Mouse (Mus musculus): ENCODE data around the gene Cd109. TPM values are rescaled to one million over a fixed set of nuclear protein-coding genes. Genes with fewer than 3 reads are reported as not detected.

Cd109 gene
- polyA plus RNA-seq, 1 experiment, result 0.23 TPM

DNA sequence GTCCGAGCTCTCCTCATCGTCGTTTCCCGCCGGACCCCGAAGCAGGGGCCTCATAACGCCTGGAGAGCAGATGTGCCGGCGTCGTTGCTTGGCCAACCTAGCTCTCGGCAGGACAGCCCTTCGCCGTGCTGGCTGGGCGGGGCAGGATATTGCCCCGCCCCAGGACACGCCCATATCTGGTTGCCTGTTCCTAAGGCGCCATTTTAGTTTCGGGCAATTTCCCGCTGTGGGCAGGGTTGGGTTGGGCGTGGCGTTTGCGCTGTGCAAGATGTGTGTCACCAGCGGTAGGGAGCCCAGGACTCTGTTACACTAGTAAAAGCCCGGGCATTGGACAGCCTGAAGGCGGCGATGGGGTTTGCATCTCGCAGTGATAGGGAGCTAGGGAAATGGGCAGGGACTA, 27.4 kb upstream of the Cd109 start, which contains the start of gene Slc17a5:
Gene Slc17a5, minus strand, starts transcription at position 128 of the 400 bp plus-strand sequence.
- TF ChIP-seq CTCF (IDR thresholded peaks at IDR 0.05; ENCODE audit: borderline replicate concordance, control insufficient read depth, extremely low read depth, insufficient read depth, low read length, poor library complexity) (no peak), POLR2A (IDR thresholded peaks at IDR 0.05; ENCODE audit: control insufficient read depth, extremely low read depth, insufficient read depth, low read length, poor library complexity) (peak; percentile 77; the same call in 1 of the 2 replicates)

DNA sequence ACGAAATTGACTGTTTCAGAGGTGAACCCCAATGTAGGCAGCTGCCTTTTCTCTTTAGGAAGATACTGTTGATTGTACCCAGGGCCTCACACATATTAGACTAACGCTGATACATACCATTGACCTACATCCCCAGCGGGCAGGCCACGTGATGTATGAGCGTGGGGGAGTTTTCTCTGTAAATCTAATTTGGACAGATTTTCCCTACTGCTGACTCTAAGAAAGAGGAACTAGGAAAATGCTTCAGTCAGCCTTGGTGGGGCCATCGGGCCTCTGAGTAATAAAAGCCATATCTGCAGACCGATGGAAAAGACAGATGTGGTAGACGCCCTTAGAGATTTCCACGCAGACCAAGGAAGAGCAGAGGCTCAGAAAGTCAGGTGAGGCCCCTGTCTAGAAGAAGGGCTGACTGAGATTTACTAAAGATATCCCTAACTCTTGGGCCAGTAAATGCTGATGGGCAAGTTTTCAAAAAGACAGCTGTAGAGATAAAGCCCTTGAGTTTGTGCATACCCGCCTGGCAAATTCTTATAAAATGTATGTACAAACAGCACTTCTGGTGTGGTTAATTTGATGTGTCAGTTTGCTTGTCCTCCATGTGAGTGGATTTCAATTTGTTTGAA, 26.8 kb upstream of the Cd109 start:
- WGBS, result 23% methylated on average over 10 of the region's 10 CpGs
- peak; percentile 30 for DNase-seq
- Histone ChIP-seq H3K36me3 (ENCODE audit: control insufficient read depth, insufficient read depth, low read length) (no peaks in the 10 kb centered on the region), H3K4me1 (replicated peaks; ENCODE audit: control insufficient read depth, insufficient read depth, low read length) (peaks cover 5% of the 10 kb centered on the region), H3K27me3 (ENCODE audit: control insufficient read depth, insufficient read depth, low read length) (no peaks in the 10 kb centered on the region), H3K4me3 (ENCODE audit: control insufficient read depth, insufficient read depth, low read length) (no peak overlapping the region), H3K27ac (ENCODE audit: control insufficient read depth, insufficient read depth, low read length) (no peak overlapping the region)
- no peak for TF ChIP-seq CTCF (IDR thresholded peaks at IDR 0.05; ENCODE audit: borderline replicate concordance, control insufficient read depth, extremely low read depth, insufficient read depth, low read length, poor library complexity)

More for the DNA sequence above, 27.4 kb upstream of the Cd109 start, which contains the start of gene Slc17a5:
- Histone ChIP-seq H3K27ac (ENCODE audit: control insufficient read depth, insufficient read depth, low read length) (peak within 1 kb of the TSS; percentile 45), H3K4me1 (replicated peaks; ENCODE audit: control insufficient read depth, insufficient read depth, low read length) (peaks cover 5% of the 10 kb centered on the region), H3K27me3 (ENCODE audit: control insufficient read depth, insufficient read depth, low read length) (no peaks in the 10 kb centered on the region), H3K36me3 (ENCODE audit: control insufficient read depth, insufficient read depth, low read length) (no peaks in the 10 kb centered on the region), H3K4me3 (ENCODE audit: control insufficient read depth, insufficient read depth, low read length) (peak within 1 kb of the TSS; percentile 64)
- peak; percentile 94 for DNase-seq
- WGBS, result under 1% methylated on average over 27 of the region's 27 CpGs

DNA sequence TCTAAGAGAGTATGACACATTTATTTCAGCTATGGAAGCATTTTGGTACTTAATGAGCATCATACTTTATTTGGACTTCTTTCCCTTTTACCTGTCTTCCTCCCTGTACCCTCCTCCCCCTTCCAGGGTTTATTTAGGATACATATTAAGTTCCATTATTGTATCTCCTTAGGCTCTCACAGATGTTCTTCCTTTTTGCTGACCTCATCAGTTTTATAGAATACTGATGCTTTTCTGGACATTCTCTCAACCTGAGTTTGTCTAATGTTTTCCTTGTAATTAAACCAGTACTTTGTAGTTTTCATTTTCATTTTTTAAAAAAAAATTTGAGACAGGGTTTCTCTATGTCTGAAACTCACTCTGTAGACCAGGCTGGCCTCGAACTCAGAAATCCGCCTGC, 24.9 kb upstream of the Cd109 start:
- no peak overlapping the region for H3K4me3 ChIP-seq (ENCODE audit: control insufficient read depth, insufficient read depth, low read length)
- no peaks in the 10 kb centered on the region for H3K36me3 ChIP-seq (ENCODE audit: control insufficient read depth, insufficient read depth, low read length)
- TF ChIP-seq POLR2A (IDR thresholded peaks at IDR 0.05; ENCODE audit: control insufficient read depth, extremely low read depth, insufficient read depth, low read length, poor library complexity) (no peak), CTCF (IDR thresholded peaks at IDR 0.05; ENCODE audit: borderline replicate concordance, control insufficient read depth, extremely low read depth, insufficient read depth, low read length, poor library complexity) (no peak)
- H3K27me3 ChIP-seq (ENCODE audit: control insufficient read depth, insufficient read depth, low read length), result no peaks in the 10 kb centered on the region
- peaks cover 5% of the 10 kb centered on the region for H3K4me1 ChIP-seq (replicated peaks; ENCODE audit: control insufficient read depth, insufficient read depth, low read length)
- no peak for DNase-seq
- H3K27ac ChIP-seq (ENCODE audit: control insufficient read depth, insufficient read depth, low read length), result no peak overlapping the region
- WGBS, result 96% methylated on average over 2 of the region's 2 CpGs

DNA sequence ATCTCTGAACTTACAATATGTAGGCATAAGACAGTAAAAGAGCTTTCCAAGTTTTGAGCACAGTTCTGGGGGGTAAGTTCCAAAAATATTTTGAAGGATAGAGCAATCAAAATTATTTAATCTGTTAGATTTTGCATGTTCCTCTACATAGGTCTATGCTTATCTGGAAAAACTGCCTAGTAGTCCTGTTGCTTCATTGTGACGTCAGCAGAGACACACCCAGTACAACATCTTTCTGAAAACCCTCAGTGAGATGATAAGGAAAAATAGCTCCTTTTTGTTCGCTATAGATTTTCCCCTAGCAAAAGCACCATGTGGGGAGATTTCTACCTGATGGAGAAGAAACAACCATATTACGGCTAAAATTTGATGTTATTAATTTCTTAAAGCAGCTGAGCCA, 20.1 kb upstream of the Cd109 start:
- Histone ChIP-seq H3K27me3 (ENCODE audit: control insufficient read depth, insufficient read depth, low read length) (no peaks in the 10 kb centered on the region), H3K4me3 (ENCODE audit: control insufficient read depth, insufficient read depth, low read length) (no peak overlapping the region), H3K27ac (ENCODE audit: control insufficient read depth, insufficient read depth, low read length) (no peak overlapping the region), H3K36me3 (ENCODE audit: control insufficient read depth, insufficient read depth, low read length) (no peaks in the 10 kb centered on the region), H3K4me1 (replicated peaks; ENCODE audit: control insufficient read depth, insufficient read depth, low read length) (no peaks in the 10 kb centered on the region)
- DNase-seq, result no peak
- TF ChIP-seq POLR2A (IDR thresholded peaks at IDR 0.05; ENCODE audit: control insufficient read depth, extremely low read depth, insufficient read depth, low read length, poor library complexity) (no peak), CTCF (IDR thresholded peaks at IDR 0.05; ENCODE audit: borderline replicate concordance, control insufficient read depth, extremely low read depth, insufficient read depth, low read length, poor library complexity) (no peak)
- 91% methylated on average over 3 of the region's 3 CpGs for WGBS

DNA sequence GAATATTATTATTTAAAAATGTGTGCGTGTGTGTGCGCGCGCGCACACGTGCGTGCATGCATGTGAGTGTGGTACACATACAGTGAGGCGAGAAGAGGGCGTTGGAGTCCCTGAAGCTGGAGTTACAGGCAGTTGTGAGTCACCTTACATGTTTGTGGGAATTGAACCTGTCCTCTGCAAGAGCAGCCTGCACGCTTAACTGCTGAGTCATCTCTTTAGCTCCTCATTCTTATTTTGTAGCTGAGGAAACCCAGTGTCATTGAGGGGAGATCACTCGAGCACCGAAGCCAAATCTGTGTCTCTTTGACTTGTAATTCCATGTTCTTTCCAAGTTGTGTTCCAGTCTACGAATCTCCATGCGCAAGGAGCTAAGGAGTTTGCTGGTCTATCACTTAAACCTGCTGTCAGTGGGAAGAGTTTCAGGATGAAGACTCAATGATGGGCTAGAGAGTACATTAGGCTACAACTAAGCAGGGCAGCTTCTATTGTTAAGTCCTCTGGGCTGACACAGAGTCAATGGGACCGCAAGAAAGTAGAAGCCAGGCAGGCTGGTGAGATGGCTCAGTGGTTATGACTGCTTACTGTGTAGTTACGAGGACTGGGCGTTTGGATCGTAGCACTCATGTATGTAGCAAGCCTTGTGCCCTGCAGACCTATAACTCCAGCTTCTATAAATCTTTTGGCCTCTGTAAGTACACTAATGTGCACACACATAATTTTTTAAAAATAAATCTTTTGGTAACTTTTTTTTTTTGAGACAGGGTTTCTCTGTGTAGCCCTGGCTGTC, 19.4 kb upstream of the Cd109 start:
- no peak overlapping the region for H3K4me3 ChIP-seq (ENCODE audit: control insufficient read depth, insufficient read depth, low read length)
- H3K36me3 ChIP-seq (ENCODE audit: control insufficient read depth, insufficient read depth, low read length), result no peaks in the 10 kb centered on the region
- whole genome bisulfite sequencing, result 82% methylated on average over 18 of the region's 18 CpGs
- no peak overlapping the region for H3K27ac ChIP-seq (ENCODE audit: control insufficient read depth, insufficient read depth, low read length)
- no peaks in the 10 kb centered on the region for H3K27me3 ChIP-seq (ENCODE audit: control insufficient read depth, insufficient read depth, low read length)
- H3K4me1 ChIP-seq (replicated peaks; ENCODE audit: control insufficient read depth, insufficient read depth, low read length), result no peaks in the 10 kb centered on the region
- no peak for DNase-seq
- TF ChIP-seq POLR2A (IDR thresholded peaks at IDR 0.05; ENCODE audit: control insufficient read depth, extremely low read depth, insufficient read depth, low read length, poor library complexity), result no peak
- no peak for TF ChIP-seq CTCF (IDR thresholded peaks at IDR 0.05; ENCODE audit: borderline replicate concordance, control insufficient read depth, extremely low read depth, insufficient read depth, low read length, poor library complexity)

DNA sequence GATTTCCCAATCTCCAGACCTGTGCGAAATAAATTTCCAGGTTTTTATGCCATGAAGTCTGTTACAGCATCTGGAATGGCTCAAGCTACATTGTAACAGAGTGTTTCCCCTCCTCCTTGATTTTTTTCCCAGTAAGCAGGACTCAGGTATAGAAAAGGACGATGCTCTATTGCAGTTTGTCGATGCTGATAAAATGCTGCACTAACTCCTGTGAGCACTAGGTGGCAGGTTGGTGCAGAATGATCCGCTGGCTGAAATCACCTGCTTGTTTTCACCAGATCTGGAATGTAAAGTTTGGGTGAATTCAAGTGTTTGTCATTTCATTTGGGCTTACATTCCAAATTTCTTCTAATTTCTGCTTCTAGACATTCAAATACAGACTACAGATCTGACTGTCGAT, 18.5 kb upstream of the Cd109 start:
- DNase-seq, result peak; percentile 53
- Histone ChIP-seq H3K27ac (ENCODE audit: control insufficient read depth, insufficient read depth, low read length) (no peak overlapping the region), H3K36me3 (ENCODE audit: control insufficient read depth, insufficient read depth, low read length) (no peaks in the 10 kb centered on the region), H3K4me1 (replicated peaks; ENCODE audit: control insufficient read depth, insufficient read depth, low read length) (no peaks in the 10 kb centered on the region), H3K27me3 (ENCODE audit: control insufficient read depth, insufficient read depth, low read length) (no peaks in the 10 kb centered on the region), H3K4me3 (ENCODE audit: control insufficient read depth, insufficient read depth, low read length) (no peak overlapping the region)
- TF ChIP-seq POLR2A (IDR thresholded peaks at IDR 0.05; ENCODE audit: control insufficient read depth, extremely low read depth, insufficient read depth, low read length, poor library complexity) (no peak), CTCF (IDR thresholded peaks at IDR 0.05; ENCODE audit: borderline replicate concordance, control insufficient read depth, extremely low read depth, insufficient read depth, low read length, poor library complexity) (no peak)
- 12% methylated on average over 5 of the region's 5 CpGs for WGBS

Data from thymus, adult 2 months (tissue).